Mouse (Mus musculus) WW6 (cell line): ENCODE data around the gene Pdgfa.

Experiments used
- DNase-seq: peaks from one replicate; pipeline ENCODE4 v3.0.0-alpha.2; 2013; ENCODE audit warnings: low read depth, low spot score

Gene Pdgfa

DNA sequence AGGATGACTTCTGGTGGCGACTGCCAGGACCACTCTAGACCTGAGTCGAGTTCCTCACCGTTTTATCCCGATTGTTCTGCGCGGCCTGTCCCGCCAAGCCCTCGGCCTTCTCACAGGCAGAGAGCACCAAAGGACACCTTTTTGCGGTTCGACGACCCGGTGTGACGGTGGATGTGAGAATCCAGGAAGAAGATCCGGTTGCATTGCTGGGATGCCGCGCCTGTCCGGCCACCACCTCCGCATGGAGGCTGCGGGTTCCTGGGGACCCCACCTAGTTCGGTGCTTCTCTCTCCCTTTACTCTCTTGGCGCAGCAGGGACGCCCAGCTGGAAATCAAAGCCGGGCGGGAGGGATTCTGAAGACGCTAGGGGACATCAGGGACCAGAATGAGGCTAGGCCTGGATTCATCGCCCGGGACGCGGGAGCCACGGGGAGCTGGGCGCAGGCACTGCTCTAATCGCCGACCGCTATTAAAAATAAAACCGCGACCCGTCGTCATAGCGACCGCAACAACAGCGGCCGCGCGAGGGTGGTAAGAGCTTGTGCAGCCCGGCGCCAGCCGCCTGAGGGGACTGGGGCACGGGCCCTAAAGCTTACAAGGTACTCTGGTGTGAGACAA lies at the start of gene Pdgfa:
Gene Pdgfa (minus strand): TSS at position 200 of the 618 bp plus-strand sequence.
- DNase-seq, result no peak

DNA sequence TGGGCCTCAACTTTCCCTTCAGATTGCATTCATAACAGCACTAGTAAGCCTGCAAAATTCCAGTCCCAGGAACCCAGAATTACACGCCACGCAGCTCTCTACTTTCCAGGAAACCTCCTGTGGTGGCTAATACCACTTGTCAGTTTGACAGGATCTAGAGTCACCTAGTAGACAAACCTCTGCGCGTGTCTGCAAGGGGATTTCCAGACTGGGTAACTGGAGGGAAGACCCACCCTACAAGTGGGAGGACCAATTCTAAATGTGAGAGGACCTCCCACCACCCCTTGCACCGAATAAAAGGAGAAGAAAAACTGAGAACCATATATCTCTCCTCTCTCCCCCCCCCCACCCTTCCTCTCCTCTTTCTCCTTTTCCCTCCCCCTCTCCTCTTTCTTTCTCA lies 49.5 kb upstream of the Pdgfa start:
- no peak for DNase-seq

DNA sequence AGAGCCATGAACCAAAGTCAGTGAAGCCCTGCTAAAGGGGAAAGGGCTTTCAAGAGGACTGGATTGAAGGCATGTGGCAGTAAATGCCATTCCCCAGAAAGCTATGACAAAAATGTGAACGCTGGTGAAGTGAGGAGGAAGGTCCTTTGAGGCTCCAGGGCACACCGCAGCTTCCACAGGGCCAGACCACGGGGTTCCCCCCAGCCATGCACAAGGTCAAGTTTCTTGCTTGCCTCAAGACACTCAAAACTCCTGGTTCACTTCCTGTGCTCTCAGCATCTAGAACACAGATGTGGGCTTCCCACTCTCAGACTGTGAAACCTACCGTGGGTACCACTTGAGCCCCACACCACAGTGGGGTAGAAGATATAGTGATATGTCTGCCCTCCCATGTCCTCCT lies 46.4 kb upstream of the Pdgfa start:
- no peak for DNase-seq

DNA sequence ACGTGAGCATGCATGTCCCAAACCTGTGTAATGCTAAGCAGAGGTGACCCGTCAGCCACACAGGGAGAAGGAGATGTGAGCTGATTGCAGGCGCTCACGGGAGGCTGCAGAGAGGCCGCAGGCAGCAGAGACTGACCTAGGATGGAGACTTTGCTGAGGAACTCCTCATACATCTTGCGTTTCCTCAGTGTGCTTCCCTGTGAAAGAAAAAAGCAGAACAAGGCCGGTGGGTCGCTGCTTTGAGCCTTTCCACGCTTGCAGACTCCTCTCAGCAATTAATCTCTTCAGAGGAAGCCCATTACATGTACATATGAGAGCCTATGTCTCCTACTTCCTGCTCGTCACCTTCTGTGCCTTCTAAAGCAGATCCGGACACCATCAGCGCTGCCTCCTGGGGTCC lies 45.1 kb upstream of the Pdgfa start:
- no peak for DNase-seq

DNA sequence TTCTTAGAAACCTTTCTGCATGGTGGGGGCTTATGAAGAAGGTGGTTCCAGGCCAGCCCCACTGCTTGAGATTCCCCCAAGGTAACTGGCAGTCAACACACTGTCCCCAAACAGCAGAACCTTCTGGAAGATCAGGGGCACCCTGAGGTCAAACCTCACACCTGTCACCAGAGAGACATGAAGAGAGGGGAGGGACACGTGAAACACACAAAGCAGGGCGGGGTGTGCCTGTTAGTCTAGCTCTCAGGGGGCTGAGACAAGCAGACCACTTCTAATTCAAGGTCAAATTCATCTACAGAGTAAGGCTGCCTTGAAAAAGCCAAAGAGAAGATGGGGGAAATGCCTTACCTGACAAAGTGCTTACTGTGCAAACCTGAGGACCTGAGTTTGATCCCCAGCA lies 38.0 kb upstream of the Pdgfa start:
- no peak for DNase-seq

DNA sequence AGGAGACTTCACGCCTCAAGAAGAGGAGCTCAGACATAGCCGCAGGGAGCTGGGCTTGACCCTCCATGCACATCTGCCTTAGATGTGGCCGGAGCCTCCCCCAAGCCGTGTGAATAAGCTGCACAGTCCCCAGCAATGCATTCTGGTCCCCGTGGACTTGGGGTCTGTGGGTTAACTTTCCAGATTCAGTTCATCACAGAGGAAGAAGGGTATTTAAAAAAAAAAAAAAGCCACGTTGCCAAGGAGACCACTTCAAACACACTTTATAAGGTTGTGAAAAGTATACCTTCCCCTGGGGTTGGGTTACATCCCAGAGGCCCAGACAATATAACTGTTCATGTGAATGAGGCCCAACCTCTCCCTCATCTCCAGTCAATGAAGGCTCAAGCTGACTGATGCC lies 37.6 kb upstream of the Pdgfa start:
- DNase-seq, result no peak

DNA sequence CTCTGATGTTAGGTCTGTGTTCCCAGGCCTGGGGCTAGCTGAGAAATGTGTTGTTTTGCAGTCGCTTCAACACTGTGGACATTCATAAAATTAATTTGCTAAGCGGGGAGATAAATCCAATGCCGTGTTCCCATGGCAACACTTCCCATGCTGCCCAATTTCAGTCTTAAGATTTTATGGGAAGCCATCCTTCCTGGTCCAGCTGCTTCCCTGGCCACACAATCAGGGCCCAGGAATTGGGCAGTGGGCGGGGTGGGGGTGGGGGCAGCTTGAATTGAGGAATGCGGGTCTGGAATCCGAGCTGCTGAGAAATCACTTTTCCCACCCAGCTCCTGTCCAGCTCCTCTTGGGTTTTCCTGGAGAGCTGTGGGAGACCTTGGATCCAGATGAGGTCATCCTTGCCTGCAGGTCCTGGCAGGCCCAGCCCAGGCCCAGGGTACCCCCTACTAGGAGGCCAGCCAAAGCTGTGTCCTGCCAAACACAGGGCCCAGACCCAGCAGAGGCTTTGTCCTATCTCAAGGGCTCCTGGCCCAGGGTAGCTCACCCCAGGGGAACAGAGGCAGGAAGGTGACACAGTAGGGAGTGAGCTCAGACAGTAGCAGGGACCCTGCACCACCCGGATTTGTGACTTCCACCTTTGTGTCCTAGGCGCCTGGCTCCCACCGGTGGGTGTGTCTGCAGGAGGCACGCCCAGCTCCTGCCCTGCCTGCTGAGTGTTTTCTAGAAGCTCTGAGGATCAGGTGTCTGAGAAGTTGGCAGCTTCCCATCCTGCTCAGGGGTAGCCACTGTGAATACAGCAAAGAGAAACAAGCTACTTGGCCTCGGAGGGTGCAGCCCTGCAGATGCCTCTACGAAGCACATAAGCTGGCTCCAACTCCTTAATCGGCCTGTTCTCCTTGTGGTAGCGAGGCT lies 36.5 kb upstream of the Pdgfa start:
- DNase-seq, result peak; percentile 22

DNA sequence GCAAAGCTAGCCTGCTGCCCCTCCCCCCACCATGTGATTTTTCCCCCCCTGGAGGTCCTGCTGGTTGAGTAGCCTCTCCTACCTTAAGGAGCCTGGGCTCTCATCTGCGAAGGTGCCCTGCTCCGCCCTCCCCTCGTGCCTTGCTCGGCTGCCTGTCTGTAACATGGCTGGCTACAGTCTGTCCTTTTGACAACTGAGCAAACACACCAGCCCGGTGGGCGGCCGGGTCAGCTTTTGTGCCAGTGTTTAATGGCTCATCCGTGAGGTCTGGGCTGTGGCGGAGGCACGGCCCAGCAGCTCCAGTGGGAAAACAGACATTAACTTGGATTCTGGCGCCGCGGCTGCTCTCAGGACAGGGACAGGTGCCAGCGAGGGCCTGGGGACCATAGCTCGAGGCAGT lies 30.4 kb upstream of the Pdgfa start:
- no peak for DNase-seq

DNA sequence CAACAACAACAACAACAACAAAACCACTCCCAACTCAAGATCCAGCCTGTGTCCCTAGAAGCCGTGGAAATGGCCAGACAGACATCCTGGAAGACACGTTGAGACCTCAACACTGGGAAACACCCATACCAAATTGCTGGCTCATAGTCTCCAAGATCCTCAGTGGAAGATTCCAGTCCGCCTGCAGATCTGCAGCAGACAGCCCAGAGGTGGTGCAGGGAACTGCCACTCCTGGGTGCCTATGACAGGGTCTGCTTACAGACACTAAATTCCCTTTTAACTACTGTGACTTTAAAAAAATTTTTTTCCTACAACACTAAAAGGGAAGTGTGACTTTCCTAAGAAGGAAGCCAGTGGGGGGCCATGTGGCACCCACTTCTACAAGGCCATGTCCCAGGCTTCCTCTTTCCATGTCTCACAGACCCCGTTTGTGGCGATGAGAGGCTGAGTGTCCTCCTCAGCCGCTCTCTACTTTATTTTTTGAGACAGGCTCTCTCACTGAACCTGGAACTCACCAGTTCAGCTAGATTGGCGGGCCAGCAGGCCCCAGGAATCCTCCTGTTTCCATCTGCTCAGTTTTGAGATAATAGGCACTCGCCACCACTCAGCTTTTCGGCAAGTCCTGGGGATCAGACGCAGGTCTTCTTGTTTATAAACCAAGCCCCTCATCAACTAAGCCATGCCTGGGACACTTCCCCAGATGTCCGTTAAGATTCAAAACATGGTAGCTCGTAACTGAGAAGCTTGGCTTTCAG lies 27.4 kb upstream of the Pdgfa start:
- no peak for DNase-seq

DNA sequence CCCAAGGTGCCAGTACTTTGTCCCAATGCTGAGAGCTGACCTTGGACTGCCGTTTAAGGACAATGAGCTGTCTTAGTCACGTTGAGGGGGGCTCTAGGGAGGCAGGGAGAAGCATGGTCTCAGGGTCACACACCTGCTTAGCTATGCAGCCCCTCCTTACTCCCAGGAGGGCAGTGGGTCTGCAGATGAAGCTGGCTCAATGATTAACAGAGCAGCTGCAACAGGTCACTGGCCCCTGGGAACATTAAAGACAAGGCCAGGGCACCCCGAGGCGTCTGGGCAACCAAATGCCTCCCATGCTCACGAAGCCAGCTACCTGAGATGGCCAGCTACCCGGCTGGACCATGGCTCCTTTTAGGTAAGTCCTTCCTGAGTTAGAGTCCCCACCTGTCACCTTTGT lies 23.4 kb upstream of the Pdgfa start:
- no peak for DNase-seq

DNA sequence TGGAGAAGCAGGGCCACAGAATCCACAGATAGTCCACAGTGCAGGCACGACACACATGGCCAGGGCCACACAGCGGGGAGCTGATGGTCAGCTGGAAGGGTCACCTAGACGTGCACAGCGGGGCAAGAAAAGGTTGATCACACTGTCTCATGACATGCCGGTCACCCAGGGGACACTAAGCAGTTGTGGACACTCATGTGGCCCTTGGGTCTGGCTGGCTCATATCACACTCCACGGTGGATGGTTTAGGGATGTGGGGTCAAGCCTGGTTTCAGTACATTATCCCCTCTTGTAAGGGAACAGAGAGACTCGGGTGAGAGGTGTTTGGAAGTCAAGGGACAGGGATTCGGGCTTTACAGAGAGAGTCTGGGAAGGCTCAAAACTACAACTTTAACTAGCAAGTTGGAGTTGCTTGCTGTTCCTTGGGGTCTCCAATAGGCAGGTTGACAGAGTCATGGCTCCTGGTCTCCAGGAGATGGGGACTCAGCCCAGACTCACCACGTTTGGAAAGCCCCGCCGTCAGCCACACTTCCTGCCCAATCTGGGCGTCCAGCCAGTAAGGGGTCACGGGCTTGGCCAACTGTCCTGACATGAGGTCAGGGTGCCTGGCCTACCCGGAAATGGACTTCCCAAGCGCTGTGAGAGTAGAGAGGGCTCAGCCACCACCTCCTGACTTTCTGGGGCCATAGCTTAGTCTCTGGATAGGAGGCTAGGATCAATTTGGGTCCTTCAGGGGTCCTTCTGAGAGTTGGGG lies 20.4 kb upstream of the Pdgfa start:
- no peak for DNase-seq

DNA sequence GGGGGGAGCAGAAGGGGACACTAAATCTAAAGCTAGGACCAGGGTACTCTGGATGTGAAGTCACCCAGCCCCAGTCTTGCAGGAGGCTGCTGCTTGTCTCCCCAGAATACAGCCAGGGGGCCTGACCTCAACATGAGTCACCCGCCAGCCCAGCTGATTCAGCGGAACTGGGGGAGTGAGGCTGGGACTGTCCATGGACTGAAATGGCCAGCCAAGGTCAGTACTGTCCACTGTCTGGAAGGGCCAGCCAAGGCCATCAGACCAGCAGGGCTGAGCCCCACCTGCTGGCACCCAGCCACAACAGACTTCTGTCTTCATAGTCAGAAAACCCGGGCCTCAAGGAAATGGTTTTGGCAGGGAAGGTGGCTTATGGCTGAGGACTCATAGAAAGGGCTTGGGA lies 17.9 kb upstream of the Pdgfa start:
- DNase-seq, result no peak

DNA sequence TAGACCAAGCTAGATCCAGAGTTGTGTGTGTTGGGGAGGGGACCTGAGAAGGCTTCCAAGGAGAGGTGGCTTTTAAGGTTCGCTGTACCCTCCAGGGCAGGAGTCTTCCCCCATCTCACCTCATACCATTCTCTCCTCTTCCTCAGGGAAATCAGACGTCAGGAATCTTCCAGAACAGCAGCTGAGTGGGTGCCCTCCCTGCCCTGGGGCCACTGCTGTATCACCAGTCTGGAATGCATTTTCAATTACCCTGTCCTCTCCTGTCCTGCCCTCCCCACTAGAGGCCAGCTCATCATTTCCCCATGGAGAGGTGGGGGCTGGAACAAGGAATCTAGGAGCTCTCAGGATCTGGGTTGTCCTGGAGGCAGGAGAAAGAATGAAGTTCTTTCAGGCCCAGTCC lies 13.5 kb upstream of the Pdgfa start:
- no peak for DNase-seq

DNA sequence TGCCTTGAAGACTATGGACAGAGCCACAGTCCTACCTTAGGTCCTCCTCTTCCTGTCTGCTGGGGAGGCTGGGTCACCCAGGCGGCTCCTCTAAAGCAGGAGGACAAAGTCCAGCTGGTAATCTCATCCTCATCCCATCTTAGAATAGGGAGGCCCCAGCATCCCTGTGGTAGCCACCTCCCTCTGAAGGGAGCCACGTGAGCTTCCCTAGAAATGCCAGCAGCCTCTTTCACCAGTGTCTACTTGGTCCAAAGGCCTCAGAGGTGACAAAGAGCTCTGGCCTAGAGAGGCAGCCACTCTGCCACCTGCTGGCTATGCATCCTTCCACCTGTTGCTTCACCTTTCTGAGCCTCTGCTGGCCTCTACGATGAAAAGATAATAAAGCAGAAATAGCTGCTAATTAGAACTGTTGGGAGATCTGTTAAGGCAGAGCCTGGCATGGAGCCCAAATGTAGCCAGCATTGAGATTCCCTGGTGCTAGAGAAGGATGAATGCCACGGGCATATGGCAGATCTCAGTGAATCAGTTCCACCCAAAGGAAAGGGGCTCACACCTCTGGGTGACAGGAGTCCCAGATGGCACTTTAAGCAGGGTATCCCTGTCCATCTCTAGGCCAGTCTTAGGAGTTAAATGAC lies 10.1 kb upstream of the Pdgfa start:
- no peak for DNase-seq

DNA sequence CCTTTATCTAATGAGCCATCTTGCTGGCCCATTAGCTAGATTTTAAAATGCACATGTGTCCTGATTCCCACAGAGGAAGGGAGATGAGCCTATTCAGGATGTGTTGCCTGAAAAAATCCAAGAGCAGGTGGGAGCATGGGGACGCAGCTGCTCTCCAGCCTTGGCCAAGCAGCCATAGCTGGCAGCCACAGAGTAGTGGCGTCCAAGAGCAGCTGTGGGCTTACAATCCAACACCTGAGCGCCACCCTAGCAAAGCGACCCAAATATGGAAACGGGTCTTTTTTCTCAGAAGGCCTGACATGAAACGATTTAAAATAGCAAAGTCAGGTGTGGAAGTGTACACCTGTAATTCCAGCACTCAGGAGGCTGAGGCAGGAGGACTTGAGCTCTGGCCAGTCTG lies 7.4 kb upstream of the Pdgfa start:
- no peak for DNase-seq

DNA sequence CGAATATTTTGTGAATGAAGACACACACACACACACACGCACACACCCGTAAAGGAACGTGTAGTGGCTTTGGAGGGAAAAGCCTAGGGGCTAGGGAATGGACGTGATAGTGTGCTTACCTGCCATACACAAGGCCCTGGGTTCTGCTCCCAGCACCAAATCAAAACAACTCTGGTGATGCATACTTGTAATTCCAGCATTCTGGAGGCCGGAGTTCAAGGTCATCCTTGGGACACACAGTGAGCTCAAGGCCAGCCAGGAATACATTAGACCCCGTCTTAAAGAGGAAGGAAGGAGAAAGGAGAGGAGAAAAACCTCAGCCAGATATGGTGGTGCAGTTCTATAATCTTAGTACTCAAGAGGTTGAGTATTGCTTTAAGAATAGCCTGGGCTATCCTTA lies 2.5 kb upstream of the Pdgfa start:
- no peak for DNase-seq

DNA sequence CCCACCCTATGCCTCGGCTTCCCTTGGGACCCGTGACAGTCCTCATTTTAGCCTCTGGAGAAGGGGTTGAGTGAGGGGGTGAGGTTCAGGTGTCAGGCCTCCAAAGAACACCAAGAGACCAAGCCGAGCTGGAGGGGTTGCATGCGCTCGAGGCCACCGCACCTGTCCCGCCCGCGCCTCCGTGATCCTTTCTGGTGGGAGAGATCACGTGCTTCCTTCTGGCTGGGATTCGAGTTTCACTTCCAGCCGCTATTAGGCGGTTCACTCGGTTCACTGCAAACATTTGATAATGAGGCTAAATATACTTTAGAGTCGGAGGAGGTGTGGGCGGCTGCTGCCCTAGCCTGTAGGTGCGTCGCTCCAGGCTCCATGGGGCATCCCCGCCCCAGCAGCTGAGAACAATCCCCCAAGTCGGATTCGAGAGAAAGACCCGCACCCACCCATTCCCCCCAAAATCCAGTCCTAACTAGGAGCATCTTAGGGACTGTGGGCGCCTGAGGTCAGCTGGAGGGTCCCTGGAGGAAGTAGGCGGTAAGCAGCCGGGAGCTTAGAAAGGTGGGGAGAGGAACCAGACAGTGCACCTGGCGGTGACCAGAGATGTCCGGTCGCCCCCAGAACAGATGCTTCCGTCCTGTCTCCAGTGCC lies 888 bp upstream of the Pdgfa start:
- no peak for DNase-seq

DNA sequence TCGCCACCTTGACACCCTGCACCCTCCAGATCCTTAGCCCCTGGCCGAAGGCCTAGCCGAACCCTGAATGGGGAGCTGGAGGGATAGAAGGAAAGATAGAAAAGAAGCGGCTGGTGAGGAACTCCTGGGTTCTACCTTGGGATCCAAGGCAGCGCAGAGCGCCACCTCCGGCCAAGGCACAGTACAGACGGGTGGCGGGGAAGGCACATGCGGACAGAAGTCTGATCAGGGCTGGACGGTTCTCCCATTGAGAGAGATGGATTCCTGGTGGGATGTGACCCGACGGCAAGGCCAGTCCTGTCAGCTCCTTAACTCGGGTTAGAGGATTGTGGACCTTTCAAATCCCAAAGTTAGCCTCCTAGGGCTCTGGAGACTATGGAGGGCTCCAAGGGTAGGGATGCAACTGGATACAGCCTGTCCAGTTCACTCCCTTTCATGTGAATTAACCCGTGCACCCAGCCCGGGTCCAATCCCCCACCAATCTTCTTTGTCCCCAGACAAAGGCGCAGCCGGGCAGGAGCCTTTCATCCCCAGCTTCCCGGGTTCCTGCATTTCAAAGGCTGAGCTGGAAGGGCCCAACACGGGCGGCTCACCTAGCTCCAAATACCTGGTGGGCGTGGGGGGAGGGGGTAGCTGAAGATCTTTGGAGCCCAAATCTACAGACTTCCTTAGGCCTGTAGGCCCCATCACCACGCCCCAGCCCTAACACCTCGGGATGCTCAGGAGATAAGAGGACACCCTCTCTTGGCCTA lies 672 bp downstream of the Pdgfa start:
- DNase-seq, result peak; percentile 81

DNA sequence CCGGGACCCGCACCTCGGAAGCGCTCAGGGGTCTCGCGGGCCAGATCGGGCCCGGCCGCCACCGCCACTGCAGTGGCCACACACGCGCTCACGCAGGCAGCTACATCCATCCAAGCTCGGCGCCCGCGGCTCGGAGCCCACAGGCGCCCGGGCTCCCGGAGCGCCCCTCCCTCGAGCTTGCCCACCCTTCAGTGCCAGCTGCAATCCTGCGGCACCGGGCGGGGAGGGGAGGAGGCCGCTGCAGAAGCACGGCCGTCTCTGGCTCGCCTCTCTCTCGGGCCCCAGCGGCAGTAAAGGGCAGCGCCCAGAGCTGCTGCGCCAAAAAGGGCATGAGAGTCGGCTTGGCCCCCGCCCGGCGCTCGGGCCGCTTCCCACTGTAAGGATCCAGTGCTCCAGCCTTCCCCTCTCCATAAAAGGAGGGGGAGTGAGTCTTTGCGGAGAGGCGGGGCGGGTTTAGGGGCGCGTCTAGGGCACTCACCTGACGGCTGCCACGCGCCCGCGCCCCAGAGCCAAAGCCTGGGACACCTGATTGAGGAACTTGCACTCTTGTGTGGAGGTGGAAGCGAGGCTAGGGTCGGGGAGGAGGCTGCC lies 1.4 kb downstream of the Pdgfa start:
- peak; percentile 61 for DNase-seq
